In the genomic region with DNA sequence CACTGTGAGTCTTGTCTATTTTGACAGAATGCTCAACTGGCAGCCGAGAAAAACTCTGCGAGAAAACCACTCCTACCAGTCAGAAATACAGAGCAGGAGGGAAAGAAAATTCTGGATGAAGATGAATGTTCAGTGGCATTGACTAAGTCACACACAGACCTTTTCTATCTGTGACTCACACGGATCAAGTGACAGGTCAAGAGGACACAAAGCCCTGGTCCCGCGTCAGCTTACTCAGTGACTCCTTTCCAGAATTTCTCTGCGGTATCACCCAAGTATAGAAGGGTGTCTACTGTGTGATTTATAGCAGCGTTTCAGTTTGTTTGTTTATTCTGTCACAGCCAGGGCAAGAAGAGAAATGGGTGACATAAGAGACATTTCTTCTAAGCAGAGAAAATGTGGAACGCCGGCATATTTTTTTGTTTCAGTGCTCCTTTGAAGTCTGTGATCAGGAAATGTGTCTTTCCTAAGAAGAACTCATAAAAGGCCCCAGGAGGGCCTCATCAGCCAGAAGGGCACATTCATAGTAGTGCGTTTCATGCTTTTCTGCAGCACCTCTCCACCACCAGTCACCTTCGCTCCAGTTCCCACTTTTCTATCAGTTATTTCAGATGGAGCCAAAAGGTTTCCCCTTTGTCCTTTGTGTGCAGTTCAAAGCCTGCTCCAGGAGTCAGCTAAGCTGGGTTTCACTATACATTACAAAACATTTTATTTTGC, we compare ENCODE assay signal across 18 mouse cellular contexts.
A peak's percentile ranks its signal among the peaks of the same experiment; 100 is the strongest.
DNase-seq lines count a peak whose midpoint lies in the region; ATAC-seq and TF ChIP-seq lines count a peak whose summit lies in the region.
"Had no signal": no experiment of that assay in that cellular context is flagged by ENCODE, and none has a peak within 500 bp of the region (broad histone marks: within the 10 kb centered on the region; RNA-seq: fewer than 3 reads in every experiment).

No protein-coding gene starts in this region.

- peak; percentile 58 for DNase-seq in gastrocnemius, adult 2 months
- no peak for DNase-seq in gastrocnemius, postnatal 10 days
- peak; percentile 54 for DNase-seq in liver, adult 2 months (ENCODE audit: extremely low read depth, low read depth, low spot score)
- no peak for DNase-seq in liver, embryonic 11.5 days (ENCODE audit: low spot score)
- DNase-seq in embryo, embryonic 10.5 days (ENCODE audit: low spot score) = peak; percentile 44
- no peak for DNase-seq in spleen, adult 18-20 months
- DNase-seq: cerebellum, adult 8-10 months; forebrain, postnatal 0 days; gastrocnemius, postnatal 14 days; layer of hippocampus, adult 9-11 months; liver had no signal

- H3K9ac ChIP-seq in liver, adult 2 months (ENCODE audit: low read depth, low read length) = no peak overlapping the region
- H3K9ac ChIP-seq in liver, embryonic 11.5 days (ENCODE audit: low read depth, low read length) = no peak overlapping the region
- H3K9ac ChIP-seq: forebrain, postnatal 0 days; lung, embryonic 15.5 days; stomach, embryonic 15.5 days had no signal

- no peak for TF ChIP-seq CTCF in gastrocnemius, adult 2 months (IDR thresholded peaks at IDR 0.05)
- TF ChIP-seq CTCF in liver, adult 2 months (IDR thresholded peaks at IDR 0.05; ENCODE audit: low read depth, low read length) = no peak
- no peak for TF ChIP-seq CTCF in small intestine, adult 2 months (IDR thresholded peaks at IDR 0.05; ENCODE audit: extremely low read depth, insufficient read length, insufficient replicate concordance, low read depth, low read length)

- WGBS in liver, adult 2 months = 53% methylated on average over 11 of the region's 11 CpGs
- WGBS in liver, embryonic 11.5 days = 68% methylated on average over 11 of the region's 11 CpGs
- WGBS in small intestine, adult 2 months = 40% methylated on average over 11 of the region's 11 CpGs

- no peaks in the 10 kb centered on the region for H3K4me1 ChIP-seq in liver, adult 2 months (ENCODE audit: control insufficient read depth, insufficient read depth, low read length)
- no peaks in the 10 kb centered on the region for H3K4me1 ChIP-seq in liver, embryonic 11.5 days (replicated peaks; ENCODE audit: control insufficient read depth, insufficient read depth, low read length)
- peaks cover 7% of the 10 kb centered on the region; the same call in 1 of the 2 replicates for H3K4me1 ChIP-seq in small intestine, adult 2 months (ENCODE audit: control insufficient read depth, insufficient read depth, insufficient read length, low read length)
- H3K4me1 ChIP-seq: stomach, embryonic 15.5 days had no signal

- H3K36me3 ChIP-seq in liver, adult 2 months (ENCODE audit: control insufficient read depth, insufficient read depth, low read length) = no peaks in the 10 kb centered on the region; the same call in none of the 2 replicates
- H3K36me3 ChIP-seq in liver, embryonic 11.5 days (ENCODE audit: control insufficient read depth, insufficient read depth, low read length) = no peaks in the 10 kb centered on the region
- H3K36me3 ChIP-seq in small intestine, adult 2 months (ENCODE audit: control insufficient read depth, insufficient read depth, low read length) = peaks cover 1% of the 10 kb centered on the region; the same call in 1 of the 2 replicates
- H3K36me3 ChIP-seq: lung, embryonic 15.5 days; stomach, embryonic 15.5 days had no signal

- H3K27ac ChIP-seq in gastrocnemius, adult 2 months = peak overlapping the region; percentile 89
- no peak overlapping the region for H3K27ac ChIP-seq in liver, adult 2 months (replicated peaks; ENCODE audit: insufficient read depth, low read depth, low read length)
- H3K27ac ChIP-seq in liver, embryonic 11.5 days (ENCODE audit: low read depth, low read length) = no peak overlapping the region
- H3K27ac ChIP-seq in small intestine, adult 2 months (ENCODE audit: insufficient read depth, low read depth, low read length) = 0 out of 2 replicates have a peak overlapping the region, but pooled peaks have one; percentile 33
- H3K27ac ChIP-seq: lung, embryonic 15.5 days; stomach, embryonic 15.5 days had no signal

- no peaks in the 10 kb centered on the region for H3K9me3 ChIP-seq in liver, embryonic 11.5 days (ENCODE audit: control insufficient read depth, low read length)
- H3K9me3 ChIP-seq: lung, embryonic 15.5 days; megakaryocyte, embryonic 14.5 days; stomach, embryonic 15.5 days had no signal

- ATAC-seq in liver, embryonic 11.5 days (replicated peaks; ENCODE audit: low FRiP score) = no peak
- no peak for ATAC-seq in megakaryocyte progenitor cell, adult 5-6 weeks (replicated peaks; ENCODE audit: poor library complexity)
- ATAC-seq: CD4-positive, CD25-positive, alpha-beta regulatory T cell, adult 4 months; forebrain, postnatal 0 days; hindbrain, embryonic 16.5 days had no signal

- intact Hi-C loops in gastrocnemius, adult 2 months (cut with DNase I) = loop anchor here (10.0 kb wide), 1 partner anchor 176 kb away; no protein-coding TSS in a partner anchor

- peak overlapping the region; percentile 17; the same call in 1 of the 2 replicates for H3K4me3 ChIP-seq in gastrocnemius, adult 2 months
- no peak overlapping the region for H3K4me3 ChIP-seq in liver, adult 2 months (ENCODE audit: insufficient read depth, low read depth, low read length)
- no peak overlapping the region for H3K4me3 ChIP-seq in liver, embryonic 11.5 days (ENCODE audit: low read depth, low read length)
- H3K4me3 ChIP-seq in small intestine, adult 2 months (ENCODE audit: low read depth, low read length) = no peak overlapping the region
- H3K4me3 ChIP-seq: lung, embryonic 15.5 days; megakaryocyte, embryonic 14.5 days; stomach, embryonic 15.5 days had no signal

- H3K79me2 ChIP-seq in liver, adult 2 months (ENCODE audit: control insufficient read depth, insufficient read depth, low read length) = no peaks in the 10 kb centered on the region; the same call in 1 of the 2 replicates

- TF ChIP-seq POLR2A in liver, adult 2 months (IDR thresholded peaks at IDR 0.05; ENCODE audit: extremely low read depth, insufficient read depth, low read length) = no peak
- no peak for TF ChIP-seq POLR2A in small intestine, adult 2 months (IDR thresholded peaks at IDR 0.05; ENCODE audit: low read depth, low read length)

- H3K27me3 ChIP-seq in liver, adult 2 months (ENCODE audit: control insufficient read depth, insufficient read depth, low read length) = no peaks in the 10 kb centered on the region
- H3K27me3 ChIP-seq in liver, embryonic 11.5 days (replicated peaks; ENCODE audit: control insufficient read depth, insufficient read depth, low read length) = no peaks in the 10 kb centered on the region
- H3K27me3 ChIP-seq in small intestine, adult 2 months (ENCODE audit: control insufficient read depth, insufficient read depth, low read length) = no peaks in the 10 kb centered on the region
- H3K27me3 ChIP-seq: lung, embryonic 15.5 days; stomach, embryonic 15.5 days had no signal

- H3K4me2 ChIP-seq in liver, embryonic 11.5 days = no peak overlapping the region
- H3K4me2 ChIP-seq: lung, embryonic 15.5 days; stomach, embryonic 15.5 days had no signal

Comparison
In these comparisons a context has a peak if more than half of its experiments do, and no peak if none do; other contexts are left out.
1. DNase-seq: peak in gastrocnemius, adult 2 months (single experiment), liver, adult 2 months (single experiment) and embryo, embryonic 10.5 days (single experiment); none in gastrocnemius, postnatal 10 days (single experiment), liver, embryonic 11.5 days (single experiment) and spleen, adult 18-20 months (0 of 2).
2. H3K27ac ChIP-seq: peak in gastrocnemius, adult 2 months (single experiment) and small intestine, adult 2 months (single experiment); none in liver, adult 2 months (single experiment) and liver, embryonic 11.5 days (single experiment).